Mouse (Mus musculus) olfactory bulb, adult 2 months (tissue): ENCODE results near the gene Cdyl2.

Experiments used
- CTCF ChIP-seq: fragments of 200-500 bp; IDR thresholded peaks from 2 replicates; pipeline ENCODE4 v1.5.1; 2012; ENCODE audit warnings: low read depth, mild to moderate bottlenecking, low read length, moderate library complexity; ENCODE audit not compliant: insufficient read depth
- POLR2A ChIP-seq: fragments of 200-500 bp; IDR thresholded peaks from 2 replicates; pipeline ENCODE4 v1.6.1; 2012; ENCODE audit warnings: mild to moderate bottlenecking, low read depth, low read length, moderate library complexity; ENCODE audit not compliant: insufficient read depth

DNA sequence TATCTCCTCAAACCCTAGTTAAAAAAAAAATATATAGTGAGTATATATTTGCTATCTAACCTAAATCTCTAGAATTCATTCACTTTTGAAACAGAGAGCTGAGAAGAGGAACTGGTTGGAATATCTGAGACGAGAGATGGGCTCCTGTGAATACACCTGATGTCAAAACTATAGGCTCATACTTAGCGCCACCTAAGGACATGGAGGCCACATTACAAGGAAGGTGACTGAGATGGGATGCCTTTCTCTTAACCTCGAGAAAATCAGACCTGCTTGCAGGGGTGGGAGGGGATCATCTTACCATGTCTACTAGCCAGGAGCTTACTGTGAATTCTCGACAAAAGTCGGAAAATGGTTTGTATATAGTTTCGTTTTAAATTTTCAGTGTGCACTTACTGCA is 30.3 kb downstream of the Cdyl2 start:
- no peak for TF ChIP-seq POLR2A
- no peak for TF ChIP-seq CTCF
